Mouse (Mus musculus) right cerebral cortex, postnatal 36 days (tissue): ENCODE data around the gene E2f4.

ENCODE experiments used
- DNase-seq, 2 experiments: peaks; one replicate each; pipeline ENCODE4 v3.0.0; 2022; ENCODE audit warnings: low spot score in 2 of 2, mixed read lengths in 1 of 2

The E2f4 gene

GRCm38 (mm10) chr8:105292471-105292870 is 5.0 kb upstream of the E2f4 start:
- no peak for DNase-seq

GRCm38 (mm10) chr8:105293405-105293804 is 4.1 kb upstream of the E2f4 start:
- DNase-seq, result no peak

- no peak for DNase-seq
Measured at GRCm38 (mm10) chr8:105294776-105295175, 2.7 kb upstream of the E2f4 start.

GRCm38 (mm10) chr8:105295256-105295655 is 2.2 kb upstream of the E2f4 start:
- DNase-seq, result no peak

GRCm38 (mm10) chr8:105295895-105296573 is 1.4 kb upstream of the E2f4 start, which contains the start of gene Exoc3l:
Gene Exoc3l, minus strand, starts transcription at chr8:105296101.
- no peak for DNase-seq

- no peak for DNase-seq
Measured at GRCm38 (mm10) chr8:105298351-105299252, 1.1 kb downstream of the E2f4 start.

GRCm38 (mm10) chr8:105299962-105300361 is 2.5 kb downstream of the E2f4 start:
- DNase-seq, result no peak

GRCm38 (mm10) chr8:105303396-105303795 is 5.9 kb downstream of the E2f4 start:
- no peak for DNase-seq

GRCm38 (mm10) chr8:105303874-105304273 is 6.4 kb downstream of the E2f4 start:
- no peak for DNase-seq

- DNase-seq, result no peak
Measured at GRCm38 (mm10) chr8:105304325-105305210, 7.1 kb downstream of the E2f4 start.

GRCm38 (mm10) chr8:105305211-105306145 is 8.0 kb downstream of the E2f4 start, which contains the start of gene Elmo3:
Gene Elmo3, plus strand, starts transcription at chr8:105305601.
- DNase-seq, result no peak

GRCm38 (mm10) chr8:105306146-105306691 is 8.8 kb downstream of the E2f4 start:
- DNase-seq, result no peak

- DNase-seq, result no peak
Measured at GRCm38 (mm10) chr8:105307670-105308069, 10.2 kb downstream of the E2f4 start.

- no peak for DNase-seq
Measured at GRCm38 (mm10) chr8:105308428-105308827, 11.0 kb downstream of the E2f4 start.

GRCm38 (mm10) chr8:105309142-105309847 is 11.8 kb downstream of the E2f4 start:
- DNase-seq, result no peak

GRCm38 (mm10) chr8:105310118-105310517 is 12.7 kb downstream of the E2f4 start:
- no peak for DNase-seq

- no peak for DNase-seq
Measured at GRCm38 (mm10) chr8:105311718-105312117, 14.3 kb downstream of the E2f4 start.

- no peak for DNase-seq
Measured at GRCm38 (mm10) chr8:105312891-105313481, 15.5 kb downstream of the E2f4 start.
